Mouse (Mus musculus) adrenal gland, postnatal 0 days (tissue): Measurements from ENCODE around the gene Slc7a7. TPM values are rescaled to one million over a fixed set of nuclear protein-coding genes. Genes with fewer than 3 reads are reported as not detected.

Source experiments
- polyA plus RNA-seq: library from polyadenylated mRNA; unstranded; fragments of >200 nt; fragmentation: Nextera tagmentation; extraction: Ambion mirVana; gene quantifications from 2 replicates; pipeline ENCODE4 v1.2.1, GENCODE M21; 2015

The Slc7a7 gene
- polyA plus RNA-seq: 5.4 and 5.6 TPM in 2 replicates

DNA sequence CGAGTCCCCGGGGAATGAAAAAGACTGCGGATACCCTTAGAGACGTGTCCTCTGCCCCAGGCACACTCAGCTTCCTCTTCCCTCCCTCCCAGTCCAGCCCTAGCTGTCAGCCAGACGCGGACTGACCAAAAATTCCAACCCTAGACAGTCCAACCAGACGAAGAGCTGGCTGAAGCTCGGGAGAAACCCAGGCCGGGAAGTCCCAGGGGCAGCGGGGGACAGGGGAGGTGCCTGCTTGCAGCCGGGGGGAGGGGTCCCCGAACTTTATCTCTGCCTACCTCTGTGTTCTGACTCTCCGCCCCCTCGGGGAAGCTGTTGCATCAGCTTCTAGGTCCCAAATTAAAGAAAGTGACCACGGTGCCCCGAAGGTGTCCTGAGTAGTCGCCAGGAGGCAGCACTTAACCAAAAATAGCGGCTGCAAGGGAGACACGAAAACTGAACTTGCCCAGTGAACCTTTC lies at the start of gene Slc7a7:
Gene Slc7a7 (minus strand): TSS at position 158 of the 459 bp plus-strand sequence.

DNA sequence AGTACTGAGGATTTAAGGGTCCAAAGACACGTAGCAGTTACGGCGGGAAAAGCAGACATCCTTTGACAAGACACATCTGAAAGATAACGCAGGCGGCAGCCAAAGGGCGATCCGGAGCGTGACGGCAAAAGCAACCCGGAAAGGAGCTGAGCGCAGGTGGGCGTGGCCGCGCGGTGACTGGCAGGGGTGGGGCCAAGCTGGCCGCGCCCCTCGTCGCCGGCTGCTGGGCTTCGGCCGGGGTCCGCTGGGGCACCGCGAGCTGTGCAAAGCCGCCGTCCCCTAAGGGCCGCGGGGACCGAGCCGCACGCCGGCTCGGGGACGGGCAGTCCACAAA lies 46.3 kb upstream of the Slc7a7 start, which contains the start of gene Lrp10:
Gene Lrp10 (plus strand): TSS at position 179 of the 334 bp plus-strand sequence.

DNA sequence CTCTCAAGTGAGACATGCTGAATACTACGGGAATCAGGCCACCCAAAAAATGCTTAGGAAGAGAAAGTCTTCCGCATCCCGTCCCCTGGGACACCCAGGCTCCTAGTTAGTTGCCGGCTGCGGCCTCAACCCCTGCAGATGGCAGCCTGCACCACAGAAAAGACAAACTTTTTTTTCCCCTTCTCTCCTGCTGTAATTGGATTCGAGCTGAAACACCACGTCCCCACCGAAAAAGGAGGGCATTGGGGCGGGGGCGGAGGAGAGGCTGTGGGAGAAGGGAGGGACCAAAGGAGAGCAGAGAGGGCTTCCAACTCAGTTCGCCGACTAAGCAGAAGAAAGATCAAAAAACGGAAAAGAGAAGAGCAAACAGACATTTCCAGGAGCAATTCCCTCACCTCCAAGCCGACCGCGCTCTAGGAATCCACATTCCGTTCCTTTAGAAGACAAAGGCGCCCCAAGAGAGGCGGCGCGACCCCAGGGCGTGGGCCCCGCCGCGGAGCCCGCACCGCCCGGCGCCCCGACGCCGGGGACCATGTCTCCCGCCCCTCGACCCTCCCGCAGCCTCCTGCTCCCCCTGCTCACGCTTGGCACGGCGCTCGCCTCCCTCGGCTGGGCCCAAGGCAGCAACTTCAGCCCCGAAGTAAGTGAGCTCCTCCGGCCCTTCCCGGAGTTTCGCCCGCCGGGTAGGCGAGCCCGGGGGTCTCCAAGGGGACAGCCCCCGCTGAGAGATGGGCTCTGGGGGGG lies 13.9 kb upstream of the Slc7a7 start, which contains the start of gene Mmp14:
Gene Mmp14 (plus strand): TSS at position 279 of the 744 bp plus-strand sequence.

DNA sequence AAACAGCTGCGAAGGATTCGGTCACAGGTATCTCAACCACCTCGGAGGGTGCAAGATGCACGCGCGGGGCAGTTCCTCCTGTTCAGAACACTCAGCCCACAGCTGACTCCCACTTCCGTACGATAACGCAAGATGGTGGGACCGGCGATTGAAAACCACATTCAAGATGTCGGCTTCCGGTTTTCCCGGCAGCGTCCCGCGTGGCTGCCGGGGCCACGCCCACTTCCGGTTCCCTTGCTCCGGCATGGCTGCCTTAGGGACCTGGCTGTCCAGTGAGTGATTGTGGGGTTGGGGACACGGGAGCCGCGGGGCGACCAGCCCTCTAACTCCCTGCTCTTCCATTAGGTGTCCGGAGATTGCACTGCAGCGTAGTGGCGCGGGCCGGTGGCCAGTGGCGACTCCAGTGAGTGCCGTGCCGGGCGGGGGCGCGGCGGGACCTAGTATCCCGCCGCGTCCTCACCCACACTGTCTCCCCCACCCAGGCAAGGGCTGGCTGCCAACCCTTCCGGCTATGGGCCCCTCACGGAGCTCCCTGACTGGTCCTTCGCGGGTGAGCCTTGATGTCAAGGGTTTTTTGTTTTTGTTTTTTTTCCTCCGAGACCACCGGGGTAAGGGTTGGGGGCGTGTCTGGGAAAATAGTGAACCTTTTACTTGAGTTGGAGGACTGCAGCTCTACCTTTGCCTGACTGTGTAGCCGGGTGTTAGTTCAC lies 9.3 kb upstream of the Slc7a7 start, which contains the start of gene Mrpl52:
Gene Mrpl52 (plus strand): TSS at position 221 of the 710 bp plus-strand sequence.

DNA sequence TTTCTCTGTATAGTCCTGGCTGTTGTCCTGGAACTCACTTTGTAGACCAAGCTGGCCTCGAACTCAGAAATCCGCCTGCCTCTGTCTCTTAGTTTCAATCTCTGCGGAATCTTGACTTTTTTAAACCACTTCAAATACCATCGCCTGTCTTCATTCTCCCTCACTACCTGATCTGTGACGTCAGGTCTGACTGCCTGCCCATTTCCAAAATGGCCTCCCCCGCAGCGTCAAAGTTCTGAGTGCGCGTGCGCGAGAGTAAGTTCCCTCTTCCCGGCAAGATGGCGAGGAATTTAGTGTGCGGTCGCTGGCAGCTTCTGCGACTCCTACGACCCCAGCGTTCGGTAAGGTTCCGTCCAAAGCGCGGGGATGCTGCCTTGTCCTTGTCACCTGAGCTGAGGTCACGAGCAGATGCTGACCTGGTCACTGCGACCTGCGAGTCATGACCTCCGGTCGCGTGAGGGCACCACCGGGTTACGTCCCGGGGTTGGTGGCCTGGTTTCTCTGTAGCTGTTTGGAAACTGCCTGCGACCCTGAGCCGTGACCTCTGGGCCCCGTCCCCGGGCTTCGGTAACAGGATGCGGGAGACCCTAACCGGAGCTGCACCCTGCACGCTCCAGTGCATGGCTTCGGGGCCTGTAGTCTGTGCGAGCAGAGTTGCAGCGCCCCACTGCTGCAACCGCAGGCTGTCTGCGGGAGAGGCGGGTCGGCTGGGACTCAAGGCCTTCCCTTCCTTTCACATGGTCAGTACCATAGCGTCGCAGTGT lies 56.8 kb downstream of the Slc7a7 start, which contains the start of gene Oxa1l:
Gene Oxa1l (plus strand): TSS at position 258 of the 764 bp plus-strand sequence.

Other genes with a start within 250 kb of the Slc7a7 start
- gene Dad1, start 163.7 kb downstream of the Slc7a7 start, polyA plus RNA-seq: 461 and 630 TPM in 2 replicates
- gene Abhd4, start 163.6 kb downstream of the Slc7a7 start, polyA plus RNA-seq: 121 and 288 TPM in 2 replicates
- 0.30 and 0.68 TPM in 2 replicates for gene Olfr49, start 132.8 kb downstream of the Slc7a7 start, polyA plus RNA-seq
- 48.2 and 81.3 TPM in 2 replicates for gene Oxa1l, start 56.9 kb downstream of the Slc7a7 start, polyA plus RNA-seq
- 384 and 418 TPM in 2 replicates for gene Mrpl52, start 9.1 kb upstream of the Slc7a7 start, polyA plus RNA-seq
- gene Mmp14, start 13.8 kb upstream of the Slc7a7 start, polyA plus RNA-seq: 105 and 119 TPM in 2 replicates
- gene Lrp10, start 46.4 kb upstream of the Slc7a7 start, polyA plus RNA-seq: 44.9 and 74.5 TPM in 2 replicates
- 1.4 and 2.5 TPM in 2 replicates for gene Rem2, start 58.3 kb upstream of the Slc7a7 start, polyA plus RNA-seq
- gene Prmt5, start 99.7 kb upstream of the Slc7a7 start, polyA plus RNA-seq: 27.4 and 39.2 TPM in 2 replicates
- gene Haus4, start 136.8 kb upstream of the Slc7a7 start, polyA plus RNA-seq: 36.1 and 74.7 TPM in 2 replicates
- 14.2 and 19.9 TPM in 2 replicates for gene Ajuba, start 159.8 kb upstream of the Slc7a7 start, polyA plus RNA-seq
- gene 4931414P19Rik, start 188.2 kb upstream of the Slc7a7 start, polyA plus RNA-seq: 3.4 and 3.5 TPM in 2 replicates
- 435 and 451 TPM in 2 replicates for gene Psmb5, start 200.2 kb upstream of the Slc7a7 start, polyA plus RNA-seq
- 0.03 TPM in 1 of 2 replicates, not detected in the other for gene Psmb11, start 203.7 kb upstream of the Slc7a7 start, polyA plus RNA-seq
- gene Gm17606, start 223.2 kb upstream of the Slc7a7 start, polyA plus RNA-seq: not detected in 2 replicates
- gene Cdh24, start 223.6 kb upstream of the Slc7a7 start, polyA plus RNA-seq: 0.80 and 0.84 TPM in 2 replicates